Mouse (Mus musculus) colon, adult 2 months (tissue): ENCODE results near the gene Foxk1. TPM values are rescaled to one million over a fixed set of nuclear protein-coding genes. Genes with fewer than 3 reads are reported as not detected.

Experiments
- polyA plus RNA-seq: library from polyadenylated mRNA; depleted of rRNA; stranded (reverse); fragments of >200 nt; gene quantifications from 2 replicates; pipeline ENCODE4 v1.2.3, GENCODE M21; 2012; rRNA removed

The Foxk1 gene
- 73.8 and 88.7 TPM in 2 replicates for polyA plus RNA-seq

DNA sequence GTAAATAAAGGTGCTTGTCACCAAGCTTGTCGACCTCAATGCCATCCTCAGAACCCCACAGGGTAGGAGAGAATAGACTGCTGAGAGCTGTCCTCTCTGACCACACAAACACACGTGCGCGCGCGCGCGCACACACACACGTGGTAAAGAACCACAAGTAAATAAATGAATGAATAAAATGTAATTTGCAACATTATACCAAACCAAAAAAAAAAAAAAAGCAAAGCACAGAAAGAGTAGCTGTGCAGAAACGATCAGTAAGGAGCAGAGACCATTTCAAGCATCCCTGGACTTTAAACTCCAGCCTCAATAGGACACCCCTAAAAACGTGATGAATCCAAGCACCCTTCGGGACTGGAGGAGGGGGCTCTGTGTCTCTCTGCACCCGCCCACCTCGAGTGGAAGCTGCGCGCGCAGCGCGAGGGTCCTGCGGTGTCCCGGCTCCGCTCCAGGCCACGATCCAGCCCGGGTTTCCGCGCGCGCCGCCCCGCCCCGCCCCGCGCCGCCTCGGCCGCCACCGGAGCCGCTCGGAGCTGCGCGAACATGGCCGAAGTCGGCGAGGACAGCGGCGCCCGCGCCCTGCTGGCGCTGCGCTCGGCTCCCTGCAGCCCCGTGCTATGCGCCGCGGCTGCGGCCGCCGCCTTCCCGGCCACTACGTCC lies at the start of gene Foxk1:
Foxk1 (plus strand) TSS at position 517 of the 660 bp plus-strand sequence.

DNA sequence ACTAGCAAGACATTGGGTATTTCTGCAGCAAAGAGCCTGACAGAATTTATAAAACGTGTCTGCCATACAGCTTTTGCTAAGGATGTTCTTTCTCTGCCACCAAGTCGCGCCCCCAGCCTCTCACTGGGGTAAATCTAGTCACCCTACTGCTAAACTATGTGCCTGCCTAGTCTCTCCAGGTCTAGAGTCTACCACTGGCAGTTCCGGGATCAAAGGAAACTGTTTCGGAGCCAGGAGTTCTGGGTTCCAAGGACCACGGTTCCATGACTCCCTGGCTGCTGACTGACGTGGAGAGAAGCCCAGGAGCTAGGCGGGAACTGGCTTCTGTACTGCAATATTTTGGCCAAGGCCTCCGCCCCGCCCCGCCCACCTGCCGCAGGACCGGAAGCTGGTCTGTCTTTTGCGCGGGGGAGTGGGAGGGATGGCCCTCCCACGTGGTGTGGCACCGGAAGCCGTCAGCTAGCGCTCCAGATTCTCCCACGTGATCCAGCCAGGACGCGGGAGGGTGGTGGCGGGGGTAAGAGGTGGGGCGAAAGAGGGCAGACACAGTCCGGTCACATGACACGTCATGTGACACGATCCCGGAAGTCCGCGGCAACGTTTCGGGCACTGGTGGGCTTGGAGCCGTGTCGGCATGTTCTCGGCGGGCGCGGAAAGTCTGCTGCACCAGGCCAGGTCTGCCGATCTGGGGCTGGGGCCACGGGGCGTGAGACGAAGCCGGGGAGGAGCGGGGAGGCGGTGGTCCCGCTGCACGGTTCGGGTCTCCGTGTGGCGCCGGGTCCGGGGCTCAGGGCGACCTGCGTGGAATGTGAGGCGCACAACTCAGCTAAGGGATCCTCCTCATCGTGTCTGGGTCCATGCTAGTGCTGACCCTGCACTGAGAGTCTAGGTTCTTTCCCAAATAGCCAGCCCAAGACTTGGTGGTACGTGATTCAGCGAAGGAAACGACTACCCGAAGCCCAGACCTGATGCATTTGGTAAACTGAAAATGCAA lies 62.5 kb downstream of the Foxk1 start, which contains the start of gene Ap5z1:
Ap5z1 (plus strand) TSS at position 484 of the 994 bp plus-strand sequence.

Other genes with a start within 250 kb of the Foxk1 start
- 58.6 and 88.9 TPM in 2 replicates for gene Ap5z1, start 62.4 kb downstream of the Foxk1 start, polyA plus RNA-seq
- gene Papolb, start 128.6 kb downstream of the Foxk1 start, polyA plus RNA-seq: 0.03 TPM in 1 of 2 replicates, not detected in the other
- 2.7 and 3.4 TPM in 2 replicates for gene Radil, start 149.6 kb downstream of the Foxk1 start, polyA plus RNA-seq
- 0.20 and 0.42 TPM in 2 replicates for gene Mmd2, start 207.3 kb downstream of the Foxk1 start, polyA plus RNA-seq
- gene Wipi2, start 226.2 kb downstream of the Foxk1 start, polyA plus RNA-seq: 35.7 and 37.3 TPM in 2 replicates